Comparison of ENCODE assay signal across 8 mouse cellular contexts in genomic region chr16:44671551-44672421, GRCm38 (mm10). TPM values are rescaled to one million over a fixed set of nuclear protein-coding genes. Genes with fewer than 3 reads are reported as not detected.
DNase-seq lines count a peak whose midpoint lies in the region; ATAC-seq lines count a peak whose summit lies in the region.

No protein-coding gene starts in this region.

- peak; percentile 44 to 57 for DNase-seq in kidney, postnatal 4 days
- DNase-seq in kidney, adult 8-10 months = no peak
- DNase-seq in forebrain, embryonic 10.5 days (ENCODE audit: extremely low spot score, low spot score) = peak; percentile 61
- peak; percentile 76 for DNase-seq in limb, embryonic 10.5 days (ENCODE audit: low spot score)
- DNase-seq in layer of hippocampus, postnatal 25 days (ENCODE audit: extremely low spot score in 1 of 2, low spot score in 1 of 2) = no peak
- no peak for DNase-seq in urinary bladder, postnatal 36 days (ENCODE audit: low spot score in 2 of 2)
- DNase-seq in urinary bladder, postnatal 4 days (ENCODE audit: low spot score in 2 of 2) = no peak

- peak overlapping the region; percentile 29 for H3K4me3 ChIP-seq in forebrain, embryonic 10.5 days
- peak overlapping the region; percentile 20 for H3K4me3 ChIP-seq in limb, embryonic 10.5 days
- H3K4me3 ChIP-seq in neural tube, embryonic 15.5 days (replicated peaks) = no peak overlapping the region

- peaks cover 48% of the 10 kb centered on the region for H3K4me1 ChIP-seq in forebrain, embryonic 10.5 days
- H3K4me1 ChIP-seq in limb, embryonic 10.5 days = peaks cover 51% of the 10 kb centered on the region
- H3K4me1 ChIP-seq in neural tube, embryonic 15.5 days = peaks cover 19% of the 10 kb centered on the region

- peak overlapping the region; percentile 90 for H3K27ac ChIP-seq in forebrain, embryonic 10.5 days
- peak overlapping the region; percentile 91 for H3K27ac ChIP-seq in limb, embryonic 10.5 days
- peak overlapping the region; percentile 54 for H3K27ac ChIP-seq in neural tube, embryonic 15.5 days (replicated peaks)

- WGBS in forebrain, embryonic 10.5 days = 4% methylated on average over 22 of the region's 22 CpGs
- 10% methylated on average over 22 of the region's 22 CpGs for WGBS in limb, embryonic 10.5 days
- WGBS in neural tube, embryonic 15.5 days = 9% methylated on average over 22 of the region's 22 CpGs

- H3K4me2 ChIP-seq in neural tube, embryonic 15.5 days = no peak overlapping the region

- H3K27me3 ChIP-seq in forebrain, embryonic 10.5 days (ENCODE audit: poor library complexity, severe bottlenecking) = peaks cover 38% of the 10 kb centered on the region
- H3K27me3 ChIP-seq in limb, embryonic 10.5 days (ENCODE audit: low read depth, poor library complexity, severe bottlenecking) = no peaks in the 10 kb centered on the region
- H3K27me3 ChIP-seq in neural tube, embryonic 15.5 days (replicated peaks) = 0 out of 2 replicates have a peak, but pooled peaks cover 6% of the 10 kb centered on the region

- peak; percentile 65 for ATAC-seq in neural tube, embryonic 15.5 days (ENCODE audit: low FRiP score)

- peaks cover 13% of the 10 kb centered on the region for H3K36me3 ChIP-seq in forebrain, embryonic 10.5 days (replicated peaks)
- no peaks in the 10 kb centered on the region for H3K36me3 ChIP-seq in limb, embryonic 10.5 days
- H3K36me3 ChIP-seq in neural tube, embryonic 15.5 days = no peaks in the 10 kb centered on the region

- H3K9ac ChIP-seq in neural tube, embryonic 15.5 days (replicated peaks) = no peak overlapping the region

- H3K9me3 ChIP-seq in forebrain, embryonic 10.5 days = no peaks in the 10 kb centered on the region
- no peaks in the 10 kb centered on the region for H3K9me3 ChIP-seq in limb, embryonic 10.5 days (replicated peaks)
- no peaks in the 10 kb centered on the region for H3K9me3 ChIP-seq in neural tube, embryonic 15.5 days (replicated peaks)

RNA-seq across cellular contexts. Expression of gene Nepro, which starts 52.3 kb away (rescaled TPM):
- polyA plus RNA-seq in forebrain, embryonic 10.5 days (2016; fragmentation: Nextera tagmentation; extraction: Ambion mirVana) = 15.4 and 17.1 TPM in 2 replicates
- polyA plus RNA-seq in limb, embryonic 10.5 days (2016; fragmentation: Nextera tagmentation; extraction: Ambion mirVana) = 14.0 and 15.7 TPM in 2 replicates
- 3.4 and 4.5 TPM in 2 replicates for polyA plus RNA-seq in neural tube, embryonic 15.5 days (2015; fragmentation: Nextera tagmentation; extraction: Ambion mirVana)
- 1 to 10 TPM; 4.1 to 4.9 TPM for total RNA-seq in layer of hippocampus, postnatal 25 days (2021)

Comparison
In these comparisons a context has a peak if more than half of its experiments do, and no peak if none do; other contexts are left out.
1. DNase-seq: peak in kidney, postnatal 4 days (2 of 2), forebrain, embryonic 10.5 days (single experiment) and limb, embryonic 10.5 days (single experiment); none in kidney, adult 8-10 months (0 of 2), layer of hippocampus, postnatal 25 days (0 of 2), urinary bladder, postnatal 36 days (0 of 2) and urinary bladder, postnatal 4 days (0 of 2).
2. Peak in every context shown above with its lines, with median percentiles within 50 percentile points of each other: H3K27ac ChIP-seq.